Mouse (Mus musculus) adrenal gland, adult 2 months (tissue): ENCODE results near the gene Smyd4. TPM values are rescaled to one million over a fixed set of nuclear protein-coding genes. Genes with fewer than 3 reads are reported as not detected.
"Not testable (repeated sequence)": the region's sequence is repeated elsewhere in the genome, so short reads cannot be mapped to it uniquely, and the experiment has no call there.

Source experiments
- DNase-seq: peaks from one replicate; pipeline ENCODE4 v3.0.0; 2021
- polyA plus RNA-seq: library from polyadenylated mRNA; depleted of rRNA; stranded (reverse); fragments of >200 nt; gene quantifications from 2 replicates; pipeline ENCODE4 v1.2.3, GENCODE M21; 2012
- total RNA-seq, 2 experiments: library from RNA; stranded (reverse); gene quantifications; 2 replicates each; pipeline ENCODE4 v1.2.3; 2021

The Smyd4 gene
- total and polyA plus RNA-seq, 3 experiments: 5.2 to 12.5 (median 6.3) TPM

DNA sequence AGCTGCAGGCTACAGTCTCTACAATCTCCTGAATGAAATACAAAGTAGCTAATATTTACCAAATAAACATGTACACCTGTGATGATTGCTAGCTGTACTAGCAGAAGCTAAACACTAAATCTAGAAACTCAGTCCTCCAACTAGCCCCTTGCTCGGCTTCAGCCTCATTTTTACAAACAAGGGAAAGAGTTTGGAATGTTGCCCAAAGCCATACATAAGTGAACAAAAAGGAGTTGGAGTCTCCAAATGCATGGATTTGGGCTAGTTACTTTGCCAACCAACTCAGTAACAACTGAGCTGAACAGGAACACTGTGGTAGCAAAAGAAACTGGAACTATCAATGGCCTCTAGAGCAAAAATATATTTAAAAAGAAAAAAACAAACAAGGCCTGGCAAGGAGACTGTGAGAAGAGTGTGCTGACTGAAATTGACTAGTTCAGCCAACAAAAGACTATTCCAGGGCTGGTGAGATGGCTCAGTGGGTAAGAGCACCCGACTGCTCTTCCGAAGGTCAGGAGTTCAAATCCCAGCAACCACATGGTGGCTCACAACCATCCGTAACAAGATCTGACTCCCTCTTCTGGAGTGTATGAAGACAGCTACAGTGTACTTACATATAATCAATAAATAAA, 1.6 kb upstream of the Smyd4 start:
- DNase-seq: no peak

DNA sequence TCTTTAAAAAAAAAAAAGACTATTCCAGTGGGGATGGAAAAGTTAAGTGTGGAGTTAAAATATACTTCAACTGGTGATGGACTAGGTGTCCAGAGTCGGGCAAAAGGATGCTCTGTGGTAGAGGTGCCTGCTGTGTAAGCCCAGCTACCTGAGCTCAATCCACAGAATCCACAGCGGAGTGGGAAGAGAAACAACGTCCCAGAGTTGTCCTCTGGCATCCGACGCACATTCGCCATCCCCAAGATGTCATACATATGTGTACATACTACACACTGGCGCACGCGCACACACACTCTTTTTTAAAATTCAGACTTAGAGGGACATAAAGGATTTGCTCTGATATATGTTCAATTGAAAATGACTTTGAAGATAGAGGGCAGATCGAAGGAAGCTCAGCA, 1.0 kb upstream of the Smyd4 start:
- no peak for DNase-seq

DNA sequence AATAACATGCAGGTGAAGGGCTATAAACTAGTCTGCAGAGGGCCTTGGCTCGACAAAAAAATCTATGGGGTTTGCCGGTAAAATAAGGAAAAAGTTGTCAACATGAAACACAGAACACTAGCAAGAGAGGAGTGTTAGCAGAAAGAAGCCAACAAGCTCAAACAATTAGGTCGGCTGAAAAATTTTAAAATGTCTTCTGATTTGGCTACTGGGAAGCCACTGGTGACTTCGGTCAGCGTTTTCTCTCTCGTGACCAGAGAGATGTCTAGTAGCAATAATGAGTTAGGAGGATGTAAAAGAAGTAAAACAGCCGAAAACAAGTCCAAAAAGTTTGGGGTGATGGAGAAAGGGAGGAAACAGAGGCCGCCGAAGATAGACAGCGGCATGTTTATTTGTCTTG, 637 bp upstream of the Smyd4 start:
- no peak for DNase-seq

DNA sequence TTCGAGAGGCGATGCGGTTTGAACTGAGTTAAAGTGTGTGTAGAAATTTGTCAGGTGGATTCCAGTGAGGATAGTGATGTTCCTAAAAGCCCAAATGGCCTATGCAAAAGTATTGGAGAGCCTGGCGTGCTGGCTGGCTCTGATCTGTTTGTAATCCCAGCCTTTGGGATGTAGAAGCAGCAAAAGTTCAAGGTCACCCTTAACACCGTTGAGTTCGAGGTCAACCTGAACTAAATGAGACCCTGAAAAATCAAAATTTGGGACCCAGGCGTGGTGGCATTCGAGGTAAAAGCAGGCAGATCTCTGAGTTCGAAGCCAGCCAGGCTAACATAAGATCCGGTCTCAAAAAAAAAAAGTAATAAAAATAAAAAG, 643 bp downstream of the Smyd4 start:
- DNase-seq: no peak

DNA sequence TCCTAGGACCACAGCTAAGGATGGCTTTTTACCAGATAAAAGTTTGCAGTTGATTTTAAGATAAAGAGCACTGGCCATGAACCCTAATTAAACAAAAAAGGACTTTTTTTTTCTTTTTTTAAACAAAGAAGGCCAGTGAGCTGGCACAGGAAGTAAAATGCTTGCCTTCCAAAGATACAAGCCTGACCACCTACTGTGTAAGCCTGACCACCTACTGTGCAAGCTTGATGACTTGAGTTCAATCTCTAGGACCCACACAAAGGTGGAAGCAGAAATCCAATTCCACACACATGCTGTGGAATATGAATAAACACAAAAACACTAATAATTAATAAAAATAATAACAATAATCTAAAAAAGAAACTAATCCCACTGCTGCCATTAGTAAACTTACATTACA, 3.0 kb downstream of the Smyd4 start:
- DNase-seq: no peak

DNA sequence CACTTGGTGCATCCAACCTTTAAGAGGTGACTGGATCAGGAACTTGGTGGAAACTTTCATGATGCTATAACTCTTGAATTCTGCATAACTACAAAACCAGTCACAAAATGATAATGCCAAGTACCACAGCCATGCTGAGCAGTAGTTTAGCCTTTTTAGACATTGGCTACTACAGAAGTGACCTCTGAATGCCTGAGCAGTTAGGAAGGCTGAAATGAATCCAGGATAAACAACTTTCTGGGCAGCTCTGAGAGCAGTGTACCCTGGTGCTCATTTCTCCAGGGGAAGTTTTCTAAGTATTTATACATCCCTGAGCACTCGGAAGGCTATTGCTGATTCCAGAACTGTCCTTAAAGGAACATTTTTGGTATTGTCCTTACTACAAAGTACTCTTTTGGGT, 7.2 kb downstream of the Smyd4 start:
- DNase-seq: peak; percentile 24

DNA sequence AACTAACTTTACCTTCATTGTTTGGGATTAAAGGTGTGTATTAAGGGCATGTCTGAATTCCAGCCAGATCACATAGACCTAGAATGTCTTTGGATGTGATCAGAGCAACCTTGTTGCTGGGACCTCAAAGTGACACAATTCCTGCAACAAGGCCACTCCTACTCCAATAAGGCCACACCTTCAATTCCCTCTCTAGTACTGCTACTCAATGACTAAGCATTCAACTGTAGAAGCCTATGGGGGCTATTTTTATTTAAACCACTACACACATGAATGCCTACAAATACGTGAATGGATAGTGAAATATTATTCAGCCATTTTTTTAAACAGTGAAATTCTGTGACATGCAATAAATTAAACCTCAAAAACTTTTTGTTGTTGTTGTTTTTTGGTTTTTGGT, 28.9 kb downstream of the Smyd4 start:
- no peak for DNase-seq

DNA sequence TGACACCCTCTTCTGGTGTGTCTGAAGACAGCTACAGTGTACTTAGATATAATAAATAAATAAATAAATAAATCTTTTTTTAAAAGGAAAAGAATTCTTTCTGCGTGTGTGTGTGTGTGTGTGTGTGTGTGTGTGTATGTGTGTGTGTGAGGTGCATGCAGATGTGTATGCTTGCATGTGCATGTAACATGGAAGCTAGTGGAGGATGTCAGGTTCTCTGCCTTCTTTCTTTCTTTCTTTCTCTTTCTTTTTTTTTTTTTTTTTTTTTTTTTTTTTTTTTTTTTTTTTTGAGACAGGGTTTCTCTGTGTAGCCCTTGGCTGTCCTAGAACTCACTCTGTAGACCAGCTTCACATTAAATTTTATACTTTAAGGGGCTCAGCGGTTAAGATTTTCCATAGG, 30.6 kb downstream of the Smyd4 start:
- not testable (repeated sequence) for DNase-seq

DNA sequence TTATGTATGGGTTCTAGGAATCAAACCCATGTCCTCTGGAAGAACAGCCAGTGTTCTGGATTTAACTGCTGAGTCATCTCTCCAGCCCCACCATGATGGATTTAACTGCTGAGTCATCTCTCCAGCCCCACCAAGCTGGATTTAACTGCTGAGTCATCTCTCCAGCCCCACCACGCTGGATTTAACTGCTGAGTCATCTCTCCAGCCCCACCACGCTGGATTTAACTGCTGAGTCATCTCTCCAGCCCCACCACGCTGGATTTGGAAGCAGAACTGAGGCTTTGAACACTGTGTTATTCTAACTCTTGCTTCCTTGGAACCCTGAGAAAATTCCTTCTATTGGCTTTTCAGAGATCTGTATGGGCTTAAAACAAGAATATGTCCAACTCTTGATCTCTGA, 35.3 kb downstream of the Smyd4 start:
- peak; percentile 57 for DNase-seq

DNA sequence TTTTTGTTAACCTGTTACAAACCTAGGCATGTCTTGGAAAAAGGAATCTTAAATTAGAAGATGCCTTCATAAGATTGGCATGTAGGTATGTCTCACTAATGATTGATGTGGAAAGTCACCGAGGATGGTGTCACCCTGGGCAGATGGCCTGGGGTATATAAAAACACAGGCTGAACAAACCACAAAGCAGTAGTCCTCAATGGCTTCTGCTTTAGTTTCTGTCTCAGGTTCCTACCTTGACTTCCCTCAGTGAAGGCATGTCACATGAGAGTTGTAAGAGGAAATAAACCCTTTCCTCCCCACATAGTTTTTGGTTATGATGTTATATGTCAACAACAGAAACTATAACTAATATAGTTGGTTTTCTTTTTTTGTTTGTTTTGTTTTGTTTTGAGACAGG, 47.4 kb downstream of the Smyd4 start:
- DNase-seq: no peak

DNA sequence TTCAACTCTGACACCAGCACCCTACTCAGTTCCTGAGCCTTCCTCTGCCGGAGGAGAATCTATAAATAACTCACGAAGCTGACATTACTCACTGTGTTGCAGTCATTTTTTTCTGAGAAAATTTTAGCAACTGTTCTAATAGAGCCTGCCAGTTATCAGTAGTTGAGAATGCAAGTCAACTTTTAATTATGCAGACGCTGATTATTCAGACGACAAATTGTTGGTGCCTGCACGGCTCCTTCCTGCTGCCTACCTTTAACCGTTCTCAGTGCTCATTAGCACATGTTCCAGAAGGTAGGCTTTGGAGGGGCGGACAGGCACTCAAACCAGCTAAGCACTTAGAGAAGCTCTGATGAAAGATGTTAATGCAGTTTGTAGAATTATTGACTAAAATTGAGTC, 49.2 kb downstream of the Smyd4 start:
- no peak for DNase-seq

DNA sequence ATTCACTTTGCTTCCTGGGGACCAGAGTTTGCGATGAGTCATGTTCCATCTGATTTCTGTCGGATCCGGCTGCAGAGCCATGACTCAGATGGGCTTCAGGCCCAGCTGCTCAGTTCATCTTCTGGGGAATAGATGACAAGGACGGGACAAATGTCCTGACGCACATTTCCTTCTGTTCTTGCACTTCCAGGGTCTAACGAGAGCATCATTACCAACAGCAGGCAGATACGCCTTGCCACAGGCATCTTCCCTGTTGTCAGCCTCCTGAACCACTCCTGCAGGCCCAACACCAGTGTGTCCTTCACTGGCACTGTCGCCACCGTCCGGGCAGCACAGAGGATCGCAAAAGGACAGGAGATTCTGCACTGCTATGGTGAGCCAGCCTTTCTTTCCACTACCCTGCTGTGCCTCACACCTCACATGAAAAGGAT, 51.2 kb downstream of the Smyd4 start:
- DNase-seq: peak; percentile 83

DNA sequence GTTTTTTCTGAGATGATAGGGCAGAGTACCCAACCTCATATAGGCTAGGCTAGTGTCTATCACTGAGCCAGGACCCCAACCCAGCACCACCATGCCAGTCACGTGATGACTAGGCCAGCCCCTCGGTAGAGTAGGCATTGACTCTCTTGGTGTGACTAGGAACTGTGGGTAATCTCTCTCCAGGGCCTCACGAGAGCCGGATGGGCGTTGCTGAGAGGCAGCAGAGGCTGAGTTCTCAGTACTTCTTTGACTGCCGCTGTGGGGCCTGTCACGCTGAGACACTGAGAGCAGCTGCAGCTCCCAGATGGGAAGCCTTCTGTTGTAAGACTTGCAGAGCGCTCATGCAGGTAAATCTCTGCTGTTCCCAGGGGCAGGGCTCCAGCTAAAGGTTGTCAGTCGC, 51.9 kb downstream of the Smyd4 start:
- DNase-seq: no peak

DNA sequence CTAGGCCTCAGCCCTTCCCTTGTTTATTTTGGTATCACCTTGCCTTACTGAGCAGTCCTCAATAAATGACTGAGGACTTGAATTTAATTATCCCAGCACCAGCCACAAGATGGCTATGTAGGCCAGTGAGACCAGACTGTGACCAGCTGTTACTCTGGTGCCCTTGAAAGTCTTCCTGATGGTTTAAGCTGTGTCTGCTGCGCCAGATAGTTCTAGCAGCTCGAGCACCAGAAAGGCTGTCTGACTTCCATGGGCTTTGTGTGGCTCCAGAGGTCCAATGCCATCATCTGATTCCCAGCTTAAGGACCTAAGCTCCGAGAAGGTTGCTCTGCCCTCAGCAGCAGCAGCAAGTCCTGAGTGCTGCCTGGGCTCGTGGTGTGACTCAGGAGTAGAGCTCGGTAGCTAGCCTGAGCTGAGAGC, 54.0 kb downstream of the Smyd4 start:
- DNase-seq: peak; percentile 65

DNA sequence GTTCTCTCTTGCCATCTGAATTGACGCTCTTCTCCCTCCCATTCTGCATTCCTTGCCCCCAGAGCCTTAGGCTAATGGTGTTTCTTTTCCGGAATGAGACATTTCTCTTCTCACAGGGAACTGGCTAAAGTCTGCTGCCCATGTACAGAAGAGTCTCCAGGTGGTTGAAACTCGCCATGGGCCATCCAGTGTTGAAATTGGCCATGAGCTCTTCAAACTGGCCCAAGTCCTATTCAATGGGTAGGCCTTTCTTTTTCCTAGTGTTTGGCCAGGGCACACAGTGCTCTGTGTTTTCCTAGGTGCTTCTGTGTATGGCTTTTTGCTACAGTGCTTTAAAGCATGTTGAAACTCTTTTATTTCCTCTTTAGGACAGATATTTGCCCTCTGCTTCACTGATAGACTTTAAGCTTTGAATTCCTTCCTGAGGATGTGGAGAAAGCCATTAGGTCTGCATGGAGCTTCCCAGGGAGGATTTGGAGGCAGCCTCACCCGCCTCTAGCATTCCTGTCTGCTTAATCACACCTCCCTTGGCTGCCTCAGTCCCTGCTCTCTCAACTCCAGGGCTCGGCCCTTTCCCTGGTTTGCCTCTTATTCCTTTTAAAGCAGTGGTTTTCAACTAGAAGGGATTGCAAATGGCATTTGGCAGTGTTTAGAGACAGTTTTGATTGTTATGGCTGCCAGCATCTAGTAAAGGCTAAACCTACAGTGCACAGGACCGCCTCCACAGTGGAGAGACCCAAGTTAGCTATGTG, 55.2 kb downstream of the Smyd4 start:
- DNase-seq: peak; percentile 62

DNA sequence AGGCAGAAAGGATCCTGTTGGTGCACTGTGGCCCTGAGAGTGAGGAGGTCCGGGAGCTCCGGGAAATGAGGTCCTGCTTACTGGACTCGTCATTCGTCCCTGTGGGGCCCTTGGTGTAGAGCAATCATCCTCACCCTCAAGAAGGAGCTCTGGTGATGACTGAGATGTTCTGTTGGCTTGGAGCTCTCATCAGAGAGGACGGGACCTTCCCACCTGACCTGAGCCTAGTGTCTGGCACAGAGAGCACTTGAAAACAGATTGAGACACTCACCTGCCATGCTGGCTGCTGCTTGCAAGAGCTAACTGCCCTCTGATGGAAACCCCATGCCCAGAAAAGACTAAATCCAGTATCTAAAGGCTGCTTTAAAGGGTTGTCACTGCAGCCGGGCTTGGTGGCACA, 56.6 kb downstream of the Smyd4 start:
- no peak for DNase-seq

DNA sequence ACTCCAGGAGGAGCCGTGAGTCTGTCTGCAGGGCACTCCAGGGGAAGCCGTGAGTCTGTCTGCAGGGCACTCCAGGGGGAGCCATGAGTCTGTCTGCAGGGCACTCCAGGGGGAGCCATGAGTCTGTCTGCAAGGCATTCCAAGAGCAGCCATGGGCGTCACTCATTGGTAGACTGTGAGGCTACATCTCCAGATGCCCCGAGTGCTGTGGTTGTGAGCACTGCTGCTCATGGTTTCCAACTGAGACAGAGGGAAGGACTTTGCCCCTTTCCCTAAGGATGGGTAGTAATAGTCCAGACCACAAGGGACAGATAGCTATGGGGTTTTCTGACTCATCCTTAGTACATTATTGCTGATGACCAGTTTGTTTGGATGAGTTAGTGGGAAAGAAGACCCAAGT, 57.9 kb downstream of the Smyd4 start:
- DNase-seq: no peak

DNA sequence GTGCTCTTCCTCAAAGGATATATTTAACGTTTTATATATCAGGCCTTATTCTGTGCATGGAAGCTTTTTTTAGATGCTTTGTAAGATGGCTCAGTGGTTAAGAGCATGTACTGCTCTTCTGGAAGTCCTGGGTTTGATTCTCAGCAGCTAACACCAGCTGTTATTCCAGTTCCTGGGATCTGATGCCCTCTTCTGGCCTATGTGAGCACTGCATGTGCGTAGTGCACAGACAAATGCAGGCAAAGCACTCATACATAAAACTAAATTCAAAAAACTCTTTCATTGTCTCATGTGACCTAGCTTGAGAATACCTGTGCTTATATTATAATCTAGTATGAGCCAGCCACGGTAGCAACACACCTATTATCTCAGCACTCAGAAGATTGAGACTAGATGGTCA, 58.6 kb downstream of the Smyd4 start:
- no peak for DNase-seq

DNA sequence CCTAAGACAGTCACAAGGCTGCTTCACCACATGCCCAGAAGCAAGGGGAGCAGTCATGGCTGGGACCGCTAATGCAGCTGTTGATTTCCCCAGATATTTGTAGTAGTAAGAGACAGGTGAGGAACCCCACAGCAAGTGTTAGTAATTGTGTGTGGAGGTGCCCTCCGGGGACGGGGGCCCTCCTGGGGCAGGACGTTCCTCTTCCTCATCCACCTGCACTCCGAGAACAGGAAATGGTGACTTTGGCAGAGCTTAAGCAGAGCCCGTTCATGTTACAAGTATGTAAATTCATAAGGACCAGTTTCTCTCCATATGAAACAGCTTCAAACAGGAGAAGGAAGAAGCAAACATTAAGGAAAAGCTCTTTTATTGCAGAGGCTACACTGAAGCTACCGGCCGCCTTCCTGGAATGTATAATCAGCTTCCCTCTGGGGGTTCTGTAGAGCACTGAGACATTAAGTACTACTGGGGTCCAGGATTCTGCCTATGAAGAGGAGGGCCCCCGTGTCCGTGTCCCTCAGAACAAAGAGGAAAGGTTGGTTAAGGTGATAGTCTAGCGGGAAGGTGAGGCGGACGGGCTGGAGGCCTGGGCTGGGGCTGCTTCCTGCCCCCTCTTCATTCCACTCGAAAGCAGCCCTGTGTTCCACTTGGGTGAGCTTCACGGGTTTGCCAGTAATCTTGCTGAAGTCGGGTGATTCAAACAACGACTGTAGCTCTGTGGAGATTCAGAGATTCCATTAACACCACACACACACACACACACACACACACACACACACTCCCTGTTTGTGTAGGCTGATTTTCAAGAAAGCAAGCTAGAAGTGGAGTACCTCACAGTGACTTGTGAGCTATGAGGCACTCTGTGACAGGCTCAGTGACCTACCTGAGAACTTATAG, 61.7 kb downstream of the Smyd4 start:
- DNase-seq: no peak

DNA sequence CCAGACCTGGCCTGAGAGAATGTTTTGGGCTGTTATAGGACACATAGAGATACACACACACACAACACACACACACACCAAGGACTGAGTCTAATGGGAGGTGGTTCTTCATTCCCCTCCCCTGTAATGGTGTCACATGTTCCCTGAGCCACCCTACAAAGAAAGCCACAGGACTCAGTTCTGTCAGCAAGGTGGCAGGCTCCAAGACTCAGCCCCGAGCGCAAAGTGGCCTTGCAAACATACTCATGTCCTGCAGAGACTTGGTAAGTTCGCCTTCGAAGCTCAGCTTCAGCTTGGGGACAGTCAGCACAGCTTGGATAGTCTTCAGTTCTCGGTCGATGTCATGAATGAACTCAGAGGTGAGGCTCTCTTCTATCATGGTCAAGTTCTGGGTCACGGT, 62.4 kb downstream of the Smyd4 start:
- no peak for DNase-seq

DNA sequence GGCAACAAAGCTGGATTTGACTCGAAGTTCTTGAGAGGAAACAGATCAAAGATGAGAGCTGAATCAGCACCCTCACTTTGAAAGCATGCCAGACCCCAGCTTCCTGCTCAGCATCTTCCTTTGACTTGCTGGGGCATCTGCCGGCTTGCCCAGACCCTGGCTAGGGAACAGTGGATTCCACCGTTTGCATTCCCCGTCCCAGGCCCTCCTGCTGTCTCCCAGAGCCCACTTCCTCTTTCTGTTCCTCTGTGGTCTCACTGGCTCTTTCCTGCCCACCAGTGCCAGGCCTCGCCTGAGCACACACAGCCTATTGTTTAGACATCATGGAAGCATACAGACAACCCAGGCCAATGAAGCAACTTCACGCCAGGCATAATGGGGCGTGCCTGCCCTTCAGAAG, 66.9 kb downstream of the Smyd4 start:
- no peak for DNase-seq

DNA sequence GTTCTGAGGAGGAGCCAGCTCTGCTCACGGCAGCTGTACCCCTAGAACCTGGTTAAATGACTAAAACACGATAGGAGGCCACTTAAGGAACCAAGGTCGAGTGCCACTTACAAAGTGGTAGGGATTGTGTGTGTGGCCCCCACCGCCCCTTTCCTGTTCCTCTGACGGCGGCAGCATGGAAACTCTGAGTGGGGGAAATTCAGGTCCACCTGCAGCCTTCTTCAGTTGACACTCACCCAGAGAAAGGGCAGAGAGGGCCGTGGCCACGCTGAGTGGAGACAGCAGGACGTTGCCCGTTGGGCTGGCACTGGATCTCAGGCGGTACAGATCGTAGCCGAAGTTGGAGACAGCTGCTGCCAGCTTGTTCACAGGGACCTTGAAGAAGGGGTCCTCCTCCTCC, 67.8 kb downstream of the Smyd4 start:
- no peak for DNase-seq

DNA sequence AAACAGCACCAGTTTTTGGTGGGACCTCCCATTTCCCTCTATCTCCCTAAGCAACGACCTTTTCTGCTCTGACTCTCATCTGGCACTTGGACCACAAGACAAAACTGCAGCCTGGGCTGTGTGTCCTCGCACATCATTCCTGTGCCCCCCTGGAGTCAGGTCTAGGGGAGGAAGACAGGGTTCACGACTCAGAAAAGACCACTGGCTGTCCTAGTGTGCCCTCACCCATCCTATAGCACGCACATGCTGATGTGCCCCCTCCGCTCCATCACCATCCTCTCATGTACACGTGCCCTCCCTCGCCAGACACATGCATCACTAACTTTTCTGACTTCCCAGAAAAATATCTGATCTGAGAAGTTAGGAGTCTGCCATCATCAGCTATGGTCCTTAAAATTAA, 71.8 kb downstream of the Smyd4 start:
- DNase-seq: no peak
